Mouse (Mus musculus): ENCODE data around the gene Rhcg.
A peak's percentile ranks its signal among the peaks of the same experiment; 100 is the strongest.

The Rhcg gene

DNA sequence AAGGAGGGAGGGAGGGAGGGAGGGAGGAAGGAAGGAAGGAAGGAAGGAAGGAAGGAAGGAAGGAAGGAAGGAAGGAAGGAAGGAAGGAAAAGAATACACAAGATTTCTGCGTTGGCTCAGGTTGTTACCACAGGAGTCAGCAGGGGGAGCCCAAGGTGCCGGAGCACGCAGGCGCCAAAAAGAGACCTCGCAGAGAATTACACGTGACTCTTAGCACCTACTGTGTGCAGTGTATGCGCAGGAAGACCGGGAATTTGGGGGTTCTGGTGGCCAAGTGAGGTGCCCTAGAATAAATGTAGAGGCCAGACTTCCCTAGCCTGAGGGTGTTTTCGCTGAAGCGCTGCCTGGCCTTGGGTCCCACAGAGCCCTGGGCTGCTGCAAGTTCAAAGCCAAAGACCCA lies 64.8 kb downstream of the Rhcg start:
- DNase-seq (ENCODE audit: low spot score in 2 of 2): no peak

DNA sequence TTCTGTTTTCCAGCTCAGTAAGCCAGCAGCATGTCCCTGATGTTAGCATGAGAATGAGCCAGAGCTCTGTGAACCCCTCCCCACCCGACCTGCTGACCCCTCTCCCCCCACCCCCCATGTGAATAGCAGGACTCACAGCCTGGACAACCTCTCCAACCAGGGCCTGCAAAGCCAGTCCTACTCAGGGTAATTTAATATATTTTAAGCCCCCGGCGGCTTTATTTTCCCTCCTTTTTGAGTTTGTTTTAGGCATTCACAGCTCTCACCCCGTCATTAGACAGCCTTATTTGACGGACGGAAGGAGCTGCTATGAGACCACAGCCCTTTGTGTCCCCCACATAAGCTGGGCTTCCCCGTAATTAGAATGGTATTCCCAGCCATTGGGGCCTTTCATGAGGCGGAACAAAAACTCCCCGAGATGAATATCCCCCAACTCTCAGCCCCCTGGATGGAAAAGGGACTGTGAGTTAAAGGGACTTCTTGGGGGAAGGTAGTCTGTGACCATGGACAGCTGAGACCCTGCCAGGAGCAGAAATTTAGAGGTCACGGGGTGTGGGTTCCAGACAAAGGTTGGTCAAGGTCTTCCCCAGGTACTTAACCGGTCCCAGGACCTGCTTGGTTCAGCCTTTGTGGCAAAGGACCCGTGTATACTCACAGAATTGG lies 68.4 kb downstream of the Rhcg start:
- DNase-seq (ENCODE audit: low spot score in 2 of 2): no peak

DNA sequence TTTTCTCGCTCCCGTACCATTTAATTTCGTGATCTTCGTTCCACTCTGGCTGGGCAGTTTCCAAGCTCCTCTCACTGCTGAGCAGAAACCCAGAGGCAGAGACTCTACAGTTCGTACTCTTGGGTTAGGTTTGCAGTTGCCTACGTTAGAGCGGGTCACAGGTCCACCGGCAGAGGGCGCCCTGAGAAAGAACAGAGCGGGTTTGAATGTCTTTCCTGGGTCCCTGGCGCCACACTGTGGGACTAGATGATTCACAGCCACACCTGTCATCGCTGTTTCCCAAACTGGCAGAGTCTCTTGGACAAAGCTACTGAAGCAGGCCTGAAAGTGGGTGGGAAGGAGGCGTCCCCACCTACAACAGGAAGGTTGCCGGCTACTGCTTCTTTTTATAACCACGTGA lies 70.4 kb downstream of the Rhcg start:
- peak; percentile 20 to 24 for DNase-seq (ENCODE audit: low spot score in 2 of 2)

DNA sequence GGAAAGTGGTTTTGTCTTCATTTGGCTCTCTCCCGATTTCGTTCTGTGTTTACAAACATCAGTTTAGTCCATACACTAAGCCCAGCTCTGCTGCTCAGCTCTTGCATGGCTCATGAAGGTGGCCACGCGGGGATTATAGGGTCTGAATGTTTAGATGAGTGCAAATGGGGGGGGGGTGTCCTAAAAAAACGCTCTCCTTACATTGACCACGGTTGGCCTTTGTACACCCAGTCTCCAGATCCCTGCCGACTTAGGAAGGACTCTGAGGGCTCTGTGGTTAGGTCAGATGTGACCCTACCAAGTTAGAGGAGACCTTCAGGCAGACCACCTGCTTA lies 72.4 kb downstream of the Rhcg start:
- DNase-seq (ENCODE audit: low spot score in 2 of 2): no peak

DNA sequence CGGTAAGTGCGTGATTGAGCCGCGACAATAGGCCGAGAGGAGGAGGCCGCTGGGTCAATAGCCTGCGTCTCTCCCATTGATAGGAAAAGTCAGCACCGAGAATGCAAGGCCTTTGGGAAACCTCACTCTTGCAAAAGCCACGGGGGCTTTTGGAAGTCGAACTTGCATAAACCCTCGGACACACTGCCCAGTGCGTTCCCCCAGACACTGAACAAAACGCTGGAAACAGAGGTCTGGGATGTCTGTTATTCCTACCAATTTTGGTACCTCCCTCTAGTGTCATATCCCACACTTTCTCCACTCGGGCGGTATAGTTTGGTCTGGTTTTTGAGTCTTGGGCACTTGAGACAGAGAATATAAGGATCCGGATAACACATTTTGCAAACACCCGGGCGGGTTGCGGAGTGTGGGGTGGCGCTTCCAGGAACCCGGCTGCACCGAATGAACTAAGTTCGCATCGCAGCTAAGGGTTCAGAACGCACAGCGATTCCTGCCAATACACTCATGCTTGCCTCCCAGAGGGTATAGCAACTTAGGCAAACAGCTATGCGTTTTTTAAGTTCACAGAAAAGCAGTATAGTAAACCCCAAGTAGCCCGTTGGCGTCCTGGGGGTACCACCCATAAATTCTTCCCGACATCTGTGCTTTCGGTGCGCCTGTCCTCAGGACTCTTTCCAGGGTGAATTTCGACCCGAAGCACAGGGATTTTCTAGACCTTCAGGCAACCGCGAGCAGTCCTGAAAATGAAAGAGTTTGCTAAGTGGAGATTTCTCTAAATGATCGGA lies 73.0 kb downstream of the Rhcg start:
- DNase-seq (ENCODE audit: low spot score in 2 of 2): no peak
